Mouse (Mus musculus) midbrain, embryonic 14.5 days (tissue): ENCODE data around the gene Zfp229. TPM values are rescaled to one million over a fixed set of nuclear protein-coding genes. Genes with fewer than 3 reads are reported as not detected.
"Not testable (repeated sequence)": the region's sequence is repeated elsewhere in the genome, so short reads cannot be mapped to it uniquely, and the experiment has no call there.

Experiments
- ATAC-seq: fragments of 200-750 bp; cut with Nextera tagmentation; 2 replicates; pipeline ENCODE4 v1.8.0; 2017; ENCODE audit warnings: moderate number of reproducible peaks, moderate library complexity; ENCODE audit not compliant: low FRiP score, low TSS enrichment
- DNase-seq: peaks from one replicate; pipeline ENCODE4 v3.0.0-alpha.2; 2015
- H3K27ac ChIP-seq: fragments of 300-500 bp; sonication (generic); replicated peaks from 2 replicates; pipeline ENCODE4 v1.5.1; 2014; ENCODE audit warnings: mild to moderate bottlenecking, low read depth, low read length, moderate library complexity
- H3K27me3 ChIP-seq: fragments of 300-500 bp; sonication (generic); 2 replicates; pipeline ENCODE4 v1.6.1; 2014; ENCODE audit warnings: low read length, control low read depth, mixed read lengths; ENCODE audit not compliant: control insufficient read depth, insufficient read depth
- H3K36me3 ChIP-seq: fragments of 300-500 bp; sonication (generic); 2 replicates; pipeline ENCODE4 v1.6.1; 2014; ENCODE audit warnings: low read length, control low read depth; ENCODE audit not compliant: control insufficient read depth, insufficient read depth
- H3K4me1 ChIP-seq: fragments of 300-500 bp; sonication (generic); 2 replicates; pipeline ENCODE4 v1.6.1; 2014; ENCODE audit warnings: mild to moderate bottlenecking, antibody characterized with exemption, low read length, control low read depth; ENCODE audit not compliant: control insufficient read depth, insufficient read depth
- H3K4me2 ChIP-seq: fragments of 300-500 bp; sonication (generic); 2 replicates; pipeline ENCODE4 v1.6.1; 2014; ENCODE audit warnings: mild to moderate bottlenecking, low read length, moderate library complexity
- H3K4me3 ChIP-seq: fragments of 300-500 bp; sonication (generic); replicated peaks from 2 replicates; pipeline ENCODE4 v1.5.1; 2014; ENCODE audit warnings: low read depth, low read length
- H3K9ac ChIP-seq: fragments of 300-500 bp; sonication (generic); replicated peaks from 2 replicates; pipeline ENCODE4 v1.6.1; 2014; ENCODE audit warnings: mild to moderate bottlenecking, low read length, moderate library complexity
- H3K9me3 ChIP-seq: fragments of 300-500 bp; sonication (generic); 2 replicates; pipeline ENCODE4 v1.6.1; 2016; ENCODE audit warnings: low read length, control low read depth, mixed read lengths; ENCODE audit not compliant: control insufficient read depth
- WGBS: fragments of 180-500 bp; shearing (Covaris S2); extraction: QIAGEN DNeasy Blood & Tissue Kit; methylation state at CpG from one replicate; pipeline ENCODE4 v1.1.7; 2014; 5-methylcytosine and 5-hydroxymethylcytosine counted together
- polyA plus RNA-seq: library from polyadenylated mRNA; unstranded; fragments of >200 nt; fragmentation: Nextera tagmentation; extraction: Ambion mirVana; gene quantifications from 2 replicates; pipeline ENCODE4 v1.2.1, GENCODE M21; 2014

Zfp229 gene
- 8.2 and 9.7 TPM in 2 replicates for polyA plus RNA-seq

DNA sequence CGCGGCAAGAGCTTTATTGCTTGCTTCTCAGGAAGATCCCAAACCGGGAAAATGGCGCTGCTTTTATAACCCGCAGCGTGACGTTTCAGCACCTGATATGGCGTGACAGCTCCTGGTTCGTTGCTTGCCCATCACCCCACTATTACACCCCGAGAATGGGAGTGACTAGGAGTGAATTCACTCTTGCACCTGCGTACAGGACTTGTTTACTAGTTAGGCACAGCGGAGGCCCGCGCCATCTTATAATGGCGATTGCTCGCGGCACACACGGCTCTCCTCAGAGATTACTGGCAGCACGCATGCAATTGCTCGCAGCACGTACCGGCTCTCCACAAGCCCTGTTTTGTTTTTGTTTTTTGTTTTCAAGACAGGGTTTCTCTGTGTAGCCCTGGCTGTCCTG lies at the start of gene Zfp229:
Gene Zfp229, plus strand, starts transcription at position 301 of the 400 bp plus-strand sequence.
- not testable (repeated sequence) for H3K27me3 ChIP-seq, DNase-seq

DNA sequence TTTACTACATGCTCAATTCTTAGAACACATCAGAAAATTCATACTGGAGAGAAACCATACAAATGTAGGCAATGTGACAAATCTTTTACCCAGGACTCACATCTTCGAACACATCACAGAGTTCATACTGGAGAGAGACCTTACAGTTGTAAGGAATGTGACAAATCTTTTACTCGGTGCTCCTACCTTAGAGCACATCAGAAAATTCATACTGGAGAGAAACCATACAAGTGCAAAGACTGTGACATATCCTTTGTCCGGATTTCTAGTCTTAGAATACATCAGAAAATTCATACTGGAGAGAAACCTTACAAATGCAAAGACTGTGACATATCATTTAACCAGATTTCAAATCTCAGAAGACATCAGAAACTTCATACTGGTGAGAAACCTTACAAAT lies 39.0 kb upstream of the Zfp229 start, which contains the start of gene Gm10226:
Gene Gm10226, plus strand, starts transcription at position 301 of the 400 bp plus-strand sequence.
- Histone ChIP-seq H3K9me3 (no peaks in the 10 kb centered on the region), H3K4me3 (no peak within 1 kb of the TSS), H3K36me3 (peaks cover 50% of the 10 kb centered on the region), H3K27me3 (no peaks in the 10 kb centered on the region), H3K4me1 (no peaks in the 10 kb centered on the region), H3K9ac (no peak within 1 kb of the TSS), H3K4me2 (no peak within 1 kb of the TSS), H3K27ac (no peak within 1 kb of the TSS)
- DNase-seq (no peak), ATAC-seq (no peak)
- 94% methylated on average over 3 of the region's 3 CpGs for WGBS

More for the DNA sequence above, at the start of gene Zfp229:
- H3K4me3 ChIP-seq, H3K4me2 ChIP-seq, H3K9me3 ChIP-seq, H3K9ac ChIP-seq, ATAC-seq, H3K36me3 ChIP-seq, H3K27ac ChIP-seq: not testable (repeated sequence)
- peaks cover 10% of the 10 kb centered on the region for H3K4me1 ChIP-seq
- WGBS: 91% methylated on average over 8 of the region's 22 CpGs

DNA sequence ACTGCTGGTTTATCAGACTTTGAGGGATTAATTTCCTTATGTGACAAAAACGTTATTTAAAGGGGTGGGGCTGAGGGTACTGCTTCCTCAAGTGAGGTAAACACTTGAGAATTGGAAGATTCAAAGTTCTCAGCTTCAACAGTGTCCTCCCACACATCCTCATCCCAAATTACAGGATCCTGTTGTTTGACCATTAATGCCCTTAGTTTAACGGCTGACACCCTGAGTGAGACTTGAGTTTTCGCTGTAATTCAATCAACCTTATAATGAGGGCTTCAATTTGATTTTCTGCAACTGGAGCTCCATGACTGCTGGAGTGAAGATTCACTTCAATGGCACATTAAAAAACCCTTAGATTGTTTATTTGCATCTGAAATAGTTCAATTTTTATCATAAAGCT lies 37.3 kb upstream of the Zfp229 start:
- H3K27me3 ChIP-seq: no peaks in the 10 kb centered on the region
- WGBS: 82% methylated on average over 3 of the region's 3 CpGs
- H3K4me1 ChIP-seq: no peaks in the 10 kb centered on the region
- DNase-seq (no peak), ATAC-seq (no peak)
- no peak overlapping the region for H3K4me3 ChIP-seq
- H3K36me3 ChIP-seq: peaks cover 42% of the 10 kb centered on the region
- H3K4me2 ChIP-seq: no peak overlapping the region
- no peaks in the 10 kb centered on the region for H3K9me3 ChIP-seq
- no peak overlapping the region for H3K9ac ChIP-seq
- H3K27ac ChIP-seq: no peak overlapping the region

DNA sequence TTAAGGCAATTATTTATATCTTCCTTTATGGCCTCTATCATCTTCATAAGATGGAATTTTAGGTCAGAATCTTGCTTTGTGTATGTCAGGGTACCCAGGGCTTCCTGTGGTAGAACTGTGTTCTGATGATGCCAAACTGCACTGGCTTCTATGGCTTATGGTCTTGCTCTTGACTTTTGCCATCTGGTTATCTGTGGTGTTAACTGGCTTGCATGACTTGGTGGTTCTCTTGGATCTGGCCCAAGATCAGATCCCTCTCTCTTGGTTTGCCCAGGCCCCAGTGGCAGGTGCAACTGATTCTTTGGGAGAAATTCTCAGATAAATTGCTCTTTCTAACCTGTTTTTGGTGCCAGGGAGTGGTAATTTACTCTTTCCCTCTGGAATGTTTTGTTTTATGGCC lies 34.5 kb upstream of the Zfp229 start:
- Histone ChIP-seq H3K27me3 (no peaks in the 10 kb centered on the region), H3K4me2 (no peak overlapping the region), H3K9ac (no peak overlapping the region), H3K4me1 (no peaks in the 10 kb centered on the region), H3K9me3 (no peaks in the 10 kb centered on the region), H3K4me3 (no peak overlapping the region), H3K36me3 (peaks cover 18% of the 10 kb centered on the region), H3K27ac (no peak overlapping the region)
- DNase-seq (no peak), ATAC-seq (no peak)

DNA sequence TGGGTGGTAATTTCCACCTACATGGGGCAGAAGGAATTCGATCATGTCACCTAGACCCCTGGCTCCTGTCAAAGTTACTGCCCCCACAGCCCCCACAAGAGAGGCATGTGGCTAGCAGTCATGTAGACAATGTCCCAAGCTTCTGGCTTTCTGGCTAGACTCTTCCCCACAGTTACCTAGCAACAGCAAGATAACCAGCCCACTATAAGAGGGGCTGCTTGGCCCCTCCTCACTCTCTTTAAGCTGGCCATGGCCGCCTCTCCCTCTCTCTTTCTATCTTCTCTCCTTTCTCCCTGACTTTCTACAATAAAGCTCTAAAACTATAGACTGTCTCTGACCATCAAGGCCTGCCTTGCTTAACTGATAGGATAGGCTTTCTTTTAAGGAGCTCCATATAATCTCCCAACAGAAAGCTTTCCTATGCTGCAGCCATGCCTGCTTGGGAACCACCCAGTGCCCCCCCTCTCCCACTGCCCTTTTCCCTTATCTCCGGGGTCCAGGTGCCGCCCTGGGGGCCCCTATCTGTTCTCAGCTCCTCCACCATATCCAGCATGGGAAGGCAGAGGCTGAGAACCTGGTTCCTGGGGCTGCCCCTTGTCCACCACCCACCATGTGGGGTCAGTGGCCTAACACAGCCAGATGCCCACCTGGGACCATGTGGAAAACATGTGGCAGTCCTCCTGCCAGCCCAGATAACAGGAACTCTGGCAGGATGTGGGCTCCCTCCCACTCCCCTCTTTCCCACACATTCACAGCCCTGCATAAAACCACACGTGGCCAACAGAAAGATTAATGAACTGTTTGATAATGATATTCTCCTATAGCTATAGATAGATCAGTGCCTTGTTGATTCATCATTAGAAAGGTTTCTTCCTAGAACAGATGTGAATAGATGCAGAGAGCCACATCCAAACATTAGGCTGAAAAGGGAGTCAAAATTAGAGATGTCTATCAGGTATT lies 28.0 kb upstream of the Zfp229 start:
- no peaks in the 10 kb centered on the region for H3K36me3 ChIP-seq
- WGBS: 50% methylated on average over 5 of the region's 5 CpGs

DNA sequence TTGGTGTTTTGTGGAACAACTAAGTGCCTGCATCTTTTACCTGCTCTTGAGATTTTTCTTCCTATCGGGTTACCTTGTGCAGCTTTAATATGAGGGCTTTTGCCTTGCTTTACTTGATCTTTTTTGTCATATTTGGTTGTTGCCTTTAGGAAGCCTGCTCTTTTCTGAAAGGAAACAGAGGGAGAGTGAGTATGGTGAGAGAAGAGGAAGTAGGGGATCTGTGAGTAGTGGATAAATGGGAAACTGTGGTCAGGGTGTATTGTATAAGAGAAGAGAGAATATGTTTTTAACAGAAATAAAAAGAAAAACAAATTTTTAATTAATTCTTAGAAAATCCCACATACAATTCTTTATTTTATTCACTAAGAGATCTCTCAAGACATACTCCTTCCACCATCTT lies 27.2 kb upstream of the Zfp229 start:
- Histone ChIP-seq H3K9ac (no peak overlapping the region), H3K9me3 (no peaks in the 10 kb centered on the region), H3K27me3 (no peaks in the 10 kb centered on the region), H3K27ac (no peak overlapping the region), H3K4me2 (no peak overlapping the region), H3K4me1 (peaks cover 2% of the 10 kb centered on the region; the same call in 1 of the 2 replicates), H3K4me3 (no peak overlapping the region), H3K36me3 (no peaks in the 10 kb centered on the region)
- ATAC-seq: no peak
- DNase-seq: no peak
- WGBS: 85% methylated on average over 1 of the region's 1 CpGs

More for the DNA sequence above, 28.0 kb upstream of the Zfp229 start:
- no peaks in the 10 kb centered on the region for H3K9me3 ChIP-seq
- no peaks in the 10 kb centered on the region for H3K27me3 ChIP-seq
- H3K4me1 ChIP-seq: no peaks in the 10 kb centered on the region
- no peak overlapping the region for H3K4me2 ChIP-seq
- no peak overlapping the region for H3K9ac ChIP-seq
- no peak overlapping the region for H3K4me3 ChIP-seq
- ATAC-seq (no peak), DNase-seq (no peak)
- H3K27ac ChIP-seq: no peak overlapping the region

DNA sequence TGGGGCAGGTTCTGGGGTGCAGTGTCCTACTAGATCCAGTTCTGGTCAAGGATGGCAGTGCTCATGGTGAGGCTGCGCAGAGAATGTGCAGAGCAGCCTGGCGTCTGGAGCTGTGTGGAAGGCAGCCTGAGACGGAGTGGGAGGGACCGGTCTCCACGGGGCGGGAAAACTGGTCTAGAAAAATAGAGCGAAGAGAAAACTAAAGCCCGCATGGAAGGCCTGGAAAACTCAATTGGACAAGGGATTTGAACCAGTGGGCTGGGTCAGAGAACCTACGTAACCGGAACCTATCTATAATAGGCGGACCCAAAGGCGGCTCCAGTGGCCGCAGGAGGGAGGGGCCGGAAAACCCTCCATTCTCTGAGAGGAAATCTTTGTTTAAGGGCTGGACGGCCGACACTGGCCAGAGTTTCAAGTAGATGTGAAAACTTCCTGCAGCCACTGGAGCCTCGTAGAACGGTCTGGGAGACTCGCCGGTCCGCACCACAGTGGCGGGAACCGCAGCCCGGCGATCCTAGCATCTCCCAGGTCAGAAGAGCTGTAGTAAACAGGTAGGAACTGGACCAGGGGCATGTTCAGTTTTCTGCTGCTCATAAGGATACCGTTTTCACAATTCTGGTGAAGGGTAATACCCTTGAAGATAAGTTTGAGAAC lies 23.1 kb upstream of the Zfp229 start, which contains the start of gene Zfp760:
Gene Zfp760, plus strand, starts transcription at position 399 of the 654 bp plus-strand sequence.
- Histone ChIP-seq H3K9ac (peak within 1 kb of the TSS; percentile 61), H3K4me3 (peak within 1 kb of the TSS; percentile 52), H3K27me3 (no peaks in the 10 kb centered on the region), H3K4me1 (peaks cover 10% of the 10 kb centered on the region), H3K9me3 (no peaks in the 10 kb centered on the region), H3K36me3 (peaks cover 15% of the 10 kb centered on the region), H3K4me2 (peak within 1 kb of the TSS; percentile 57), H3K27ac (peak within 1 kb of the TSS; percentile 86)
- DNase-seq (peak; percentile 91), ATAC-seq (peak; percentile 96)
- 4% methylated on average over 26 of the region's 26 CpGs for WGBS

DNA sequence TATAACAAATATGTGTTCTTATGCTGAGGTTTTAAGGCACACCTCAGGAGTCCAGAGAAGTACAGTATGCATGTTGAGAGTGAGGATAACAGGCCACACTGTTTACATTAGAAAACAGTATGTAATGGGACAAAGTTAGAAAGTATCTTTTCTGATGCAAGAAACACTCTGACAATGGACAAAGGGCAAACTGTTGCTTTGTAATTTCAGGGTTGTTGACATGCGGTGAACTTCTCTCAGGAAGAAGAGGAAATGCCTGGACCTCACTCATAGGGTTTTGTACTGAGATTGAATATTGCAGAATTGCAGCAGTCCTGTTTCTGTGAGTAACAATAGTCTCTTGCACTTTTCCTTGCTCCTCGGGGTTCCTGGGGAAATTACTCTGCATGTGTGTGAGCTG lies 22.2 kb upstream of the Zfp229 start:
- Histone ChIP-seq H3K9me3 (no peaks in the 10 kb centered on the region), H3K4me2 (peak overlapping the region; percentile 57), H3K9ac (peak overlapping the region; percentile 61), H3K27me3 (no peaks in the 10 kb centered on the region), H3K4me1 (peaks cover 10% of the 10 kb centered on the region), H3K27ac (no peak overlapping the region), H3K36me3 (peaks cover 16% of the 10 kb centered on the region), H3K4me3 (peak overlapping the region; percentile 52)
- DNase-seq (no peak), ATAC-seq (no peak)
- 35% methylated on average over 2 of the region's 2 CpGs for WGBS
